Mouse (Mus musculus) limb, embryonic 14.5 days (tissue): Measurements from ENCODE around the gene Atg5. TPM values are rescaled to one million over a fixed set of nuclear protein-coding genes. Genes with fewer than 3 reads are reported as not detected.

Experiments used
- ATAC-seq: fragments of 200-750 bp; cut with Nextera tagmentation; 2 replicates; pipeline ENCODE4 v1.8.0; 2017; ENCODE audit warnings: low read depth, moderate number of reproducible peaks, moderate TSS enrichment; ENCODE audit not compliant: low FRiP score
- DNase-seq: peaks from one replicate; pipeline ENCODE4 v3.0.0-alpha.2; 2015; ENCODE audit warnings: low spot score
- H3K27ac ChIP-seq: fragments of 300-500 bp; sonication (generic); replicated peaks from 2 replicates; pipeline ENCODE4 v1.5.1; 2014; ENCODE audit warnings: low read depth, mild to moderate bottlenecking, low read length, moderate library complexity, mixed read lengths
- H3K27me3 ChIP-seq: fragments of 300-500 bp; sonication (generic); 2 replicates; pipeline ENCODE4 v1.6.1; 2014; ENCODE audit warnings: low read length, mixed read lengths; ENCODE audit not compliant: control insufficient read depth, insufficient read depth
- H3K36me3 ChIP-seq: fragments of 300-500 bp; sonication (generic); 2 replicates; pipeline ENCODE4 v1.6.1; 2014; ENCODE audit warnings: mild to moderate bottlenecking, low read length, moderate library complexity, mixed read lengths; ENCODE audit not compliant: control insufficient read depth, insufficient read depth
- H3K4me1 ChIP-seq: fragments of 300-500 bp; sonication (generic); 2 replicates; pipeline ENCODE4 v1.6.1; 2014; ENCODE audit warnings: antibody characterized with exemption, low read length, mixed read lengths; ENCODE audit not compliant: control insufficient read depth, insufficient read depth
- H3K4me2 ChIP-seq: fragments of 300-500 bp; sonication (generic); replicated peaks from 2 replicates; pipeline ENCODE4 v1.6.1; 2014; ENCODE audit warnings: low read depth, mild to moderate bottlenecking, low read length, moderate library complexity; ENCODE audit not compliant: severe bottlenecking
- H3K4me3 ChIP-seq: fragments of 300-500 bp; sonication (generic); replicated peaks from 2 replicates; pipeline ENCODE4 v1.5.1; 2014; ENCODE audit warnings: low read length
- H3K9ac ChIP-seq: fragments of 300-500 bp; sonication (generic); 2 replicates; pipeline ENCODE4 v1.6.1; 2014; ENCODE audit warnings: mild to moderate bottlenecking, low read depth, low read length, moderate library complexity; ENCODE audit not compliant: severe bottlenecking
- H3K9me3 ChIP-seq: fragments of 300-500 bp; sonication (generic); 2 replicates; pipeline ENCODE4 v1.6.1; 2016; ENCODE audit warnings: low read length; ENCODE audit not compliant: control insufficient read depth
- POLR2A ChIP-seq: fragments of 200-500 bp; IDR thresholded peaks from 2 replicates; pipeline ENCODE4 v1.8.0; 2012; ENCODE audit warnings: inconsistent platforms, mild to moderate bottlenecking, moderate library complexity, borderline replicate concordance; ENCODE audit not compliant: insufficient read depth, insufficient read length; ENCODE audit errors: extremely low read depth
- WGBS: fragments of 180-500 bp; shearing (Covaris S2); extraction: QIAGEN DNeasy Blood & Tissue Kit; methylation state at CpG from one replicate; pipeline ENCODE4 v1.1.7; 2014; 5-methylcytosine and 5-hydroxymethylcytosine counted together
- polyA plus RNA-seq, 2 experiments: library from polyadenylated mRNA; depleted of rRNA in 1 of 2; stranded (reverse) in 1 of 2; unstranded in 1 of 2; fragments of >200 nt; fragmentation: Nextera tagmentation in 1 of 2; extraction: Ambion mirVana in 1 of 2; gene quantifications; 2 replicates each; pipeline versions ENCODE4 v1.2.1 to v1.2.3; 2012 to 2014

The Atg5 gene
- polyA plus RNA-seq, 2 experiments: 21.2 to 55.1 TPM

- 61% methylated on average over 11 of the region's 11 CpGs for WGBS
- Histone ChIP-seq H3K4me3 (no peak overlapping the region), H3K9me3 (no peaks in the 10 kb centered on the region), H3K27me3 (no peaks in the 10 kb centered on the region), H3K4me2 (no peak overlapping the region), H3K27ac (no peak overlapping the region), H3K9ac (no peak overlapping the region), H3K4me1 (no peaks in the 10 kb centered on the region; the same call in 1 of the 2 replicates), H3K36me3 (no peaks in the 10 kb centered on the region)
- no peak for TF ChIP-seq POLR2A
- DNase-seq: no peak
- ATAC-seq: no peak
Measured at GRCm38 (mm10) chr10:44388706-44389233, 120.6 kb downstream of the Atg5 start.

GRCm38 (mm10) chr10:44390286-44390685 lies 122.1 kb downstream of the Atg5 start:
- no peak for ATAC-seq
- no peaks in the 10 kb centered on the region for H3K9me3 ChIP-seq

GRCm38 (mm10) chr10:44391509-44392290 lies 123.5 kb downstream of the Atg5 start:
- H3K4me2 ChIP-seq: no peak overlapping the region
- TF ChIP-seq POLR2A: no peak
- H3K27ac ChIP-seq: no peak overlapping the region
- WGBS: 44% methylated on average over 12 of the region's 12 CpGs
- H3K4me3 ChIP-seq: no peak overlapping the region
- no peaks in the 10 kb centered on the region for H3K27me3 ChIP-seq
- H3K36me3 ChIP-seq: no peaks in the 10 kb centered on the region
- H3K9ac ChIP-seq: no peak overlapping the region
- DNase-seq: no peak
- no peak for ATAC-seq
- no peaks in the 10 kb centered on the region for H3K4me1 ChIP-seq
- H3K9me3 ChIP-seq: no peaks in the 10 kb centered on the region

More at GRCm38 (mm10) chr10:44390286-44390685, 122.1 kb downstream of the Atg5 start:
- H3K4me1 ChIP-seq: no peaks in the 10 kb centered on the region
- H3K9ac ChIP-seq: no peak overlapping the region
- H3K36me3 ChIP-seq: no peaks in the 10 kb centered on the region
- 81% methylated on average over 5 of the region's 5 CpGs for WGBS
- TF ChIP-seq POLR2A: no peak
- no peak for DNase-seq
- no peaks in the 10 kb centered on the region for H3K27me3 ChIP-seq
- no peak overlapping the region for H3K4me2 ChIP-seq
- H3K27ac ChIP-seq: no peak overlapping the region
- H3K4me3 ChIP-seq: no peak overlapping the region

- Histone ChIP-seq H3K4me1 (no peaks in the 10 kb centered on the region), H3K4me3 (no peak overlapping the region), H3K4me2 (no peak overlapping the region), H3K36me3 (no peaks in the 10 kb centered on the region), H3K27me3 (no peaks in the 10 kb centered on the region), H3K9ac (no peak overlapping the region), H3K9me3 (no peaks in the 10 kb centered on the region), H3K27ac (no peak overlapping the region)
- no peak for TF ChIP-seq POLR2A
- ATAC-seq (no peak), DNase-seq (no peak)
- 84% methylated on average over 8 of the region's 8 CpGs for WGBS
Measured at GRCm38 (mm10) chr10:44392855-44393254, 124.7 kb downstream of the Atg5 start.

GRCm38 (mm10) chr10:44400119-44400518 lies 132.0 kb downstream of the Atg5 start:
- Histone ChIP-seq H3K36me3 (no peaks in the 10 kb centered on the region), H3K27ac (no peak overlapping the region), H3K4me1 (no peaks in the 10 kb centered on the region), H3K9me3 (no peaks in the 10 kb centered on the region), H3K9ac (no peak overlapping the region), H3K4me3 (no peak overlapping the region), H3K27me3 (no peaks in the 10 kb centered on the region), H3K4me2 (no peak overlapping the region)
- DNase-seq: no peak
- 57% methylated on average over 3 of the region's 3 CpGs for WGBS
- no peak for TF ChIP-seq POLR2A
- ATAC-seq: no peak
